Mouse (Mus musculus) stomach, postnatal 0 days (tissue): ENCODE results near the gene Rps2.

Source experiments
- CTCF ChIP-seq: IDR thresholded peaks from 2 replicates; pipeline ENCODE4 v1.5.1; 2016; ENCODE audit warnings: antibody characterized with exemption, low read depth, mild to moderate bottlenecking, moderate library complexity
- EP300 ChIP-seq: optimal IDR thresholded peaks from 2 replicates; pipeline ENCODE3; 2016; ENCODE audit warnings: antibody characterized with exemption

- TF ChIP-seq CTCF = no peak
- TF ChIP-seq EP300 = no peak
Observed at GRCm38 (mm10) chr17:24729067-24729466, 11.2 kb downstream of the Rps2 start.
